Mouse (Mus musculus) C2C12 (cell line): ENCODE data around the gene Slc38a9.

Source experiments
- CTCF ChIP-seq: IDR thresholded peaks from one replicate; pipeline ENCODE4 v1.5.1; 2011; ENCODE audit not compliant: control insufficient read depth, insufficient read depth, insufficient read length
- USF1 ChIP-seq: IDR thresholded peaks from one replicate; pipeline ENCODE4 v1.6.1; 2011; ENCODE audit warnings: low read depth, mild to moderate bottlenecking, control low read depth, moderate library complexity

DNA sequence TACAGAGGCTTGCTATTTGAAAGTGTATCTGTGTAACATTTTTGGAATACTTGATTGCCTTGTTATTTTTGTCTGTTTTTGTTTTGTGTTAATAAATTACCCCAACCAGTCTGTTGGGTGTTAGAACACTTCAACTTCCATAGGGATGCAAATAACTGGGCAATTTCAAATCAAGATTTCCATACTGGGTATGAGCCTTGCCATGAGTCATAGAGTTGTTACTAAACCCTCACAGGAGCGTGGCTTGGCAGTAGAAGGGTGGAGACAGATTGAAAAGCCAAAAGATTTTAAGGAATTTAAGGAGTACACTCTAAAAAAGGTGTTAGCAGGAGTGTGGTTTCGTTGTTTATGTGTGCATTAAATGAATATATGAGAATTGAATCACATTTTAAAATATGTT is 22.8 kb downstream of the Slc38a9 start:
- TF ChIP-seq CTCF (no peak), USF1 (no peak)
